Mouse (Mus musculus) testis, adult 2 months (tissue): ENCODE measurements around the gene Shroom3.

Experiments
- CTCF ChIP-seq: fragments of 200-500 bp; IDR thresholded peaks from 2 replicates; pipeline ENCODE4 v1.5.1; 2012; ENCODE audit warnings: low read depth, mild to moderate bottlenecking, inconsistent platforms, low read length, moderate library complexity; ENCODE audit not compliant: control insufficient read depth, insufficient read depth, insufficient replicate concordance
- POLR2A ChIP-seq: fragments of 200-500 bp; IDR thresholded peaks from 2 replicates; pipeline ENCODE4 v1.6.1; 2012; ENCODE audit warnings: low read depth, mild to moderate bottlenecking, inconsistent platforms, low read length, moderate library complexity; ENCODE audit not compliant: control insufficient read depth

DNA sequence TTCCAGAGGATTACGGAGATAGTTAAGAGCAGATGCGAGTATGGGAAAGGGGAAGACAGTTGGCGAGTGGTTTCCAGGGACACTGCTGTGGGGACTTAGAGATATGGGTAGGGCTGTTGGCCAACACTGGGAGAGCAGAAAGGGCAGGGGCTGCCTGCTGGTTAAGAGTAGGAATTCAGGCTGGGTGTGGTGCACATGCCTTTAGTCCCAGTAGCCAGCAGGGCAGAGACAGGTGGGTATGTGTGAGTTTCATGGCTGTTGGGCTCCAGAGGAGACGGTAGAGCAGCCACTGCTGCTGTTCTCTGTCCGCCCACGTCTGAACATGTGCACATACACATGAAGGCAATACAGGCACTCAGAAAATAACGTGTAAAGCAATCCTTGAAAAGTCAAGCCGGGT is 237.7 kb downstream of the Shroom3 start:
- TF ChIP-seq CTCF (no peak), POLR2A (no peak)
